Mouse (Mus musculus): Measurements from ENCODE around the gene Adamts3.

Gene Adamts3

DNA sequence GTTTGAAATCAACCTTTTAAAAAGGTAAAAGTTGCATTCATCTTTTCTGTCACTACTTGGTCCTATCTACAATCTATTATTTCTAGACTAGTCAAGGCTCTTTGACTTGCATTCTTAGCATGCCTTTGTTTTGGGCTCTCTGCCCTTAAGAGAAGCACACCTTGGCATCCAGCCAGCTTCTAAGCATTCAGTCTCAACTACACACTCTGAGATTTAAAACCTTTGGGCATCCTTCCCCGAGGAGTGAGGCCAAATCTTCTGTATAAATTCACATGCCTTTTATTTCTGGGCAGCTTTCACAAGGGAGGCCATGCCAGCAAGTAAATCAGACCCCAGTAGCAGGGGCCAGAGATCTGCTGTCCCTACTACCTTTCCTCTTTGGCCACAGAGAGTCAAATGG is 178.9 kb downstream of the Adamts3 start:
- DNase-seq, result peak; percentile 30

DNA sequence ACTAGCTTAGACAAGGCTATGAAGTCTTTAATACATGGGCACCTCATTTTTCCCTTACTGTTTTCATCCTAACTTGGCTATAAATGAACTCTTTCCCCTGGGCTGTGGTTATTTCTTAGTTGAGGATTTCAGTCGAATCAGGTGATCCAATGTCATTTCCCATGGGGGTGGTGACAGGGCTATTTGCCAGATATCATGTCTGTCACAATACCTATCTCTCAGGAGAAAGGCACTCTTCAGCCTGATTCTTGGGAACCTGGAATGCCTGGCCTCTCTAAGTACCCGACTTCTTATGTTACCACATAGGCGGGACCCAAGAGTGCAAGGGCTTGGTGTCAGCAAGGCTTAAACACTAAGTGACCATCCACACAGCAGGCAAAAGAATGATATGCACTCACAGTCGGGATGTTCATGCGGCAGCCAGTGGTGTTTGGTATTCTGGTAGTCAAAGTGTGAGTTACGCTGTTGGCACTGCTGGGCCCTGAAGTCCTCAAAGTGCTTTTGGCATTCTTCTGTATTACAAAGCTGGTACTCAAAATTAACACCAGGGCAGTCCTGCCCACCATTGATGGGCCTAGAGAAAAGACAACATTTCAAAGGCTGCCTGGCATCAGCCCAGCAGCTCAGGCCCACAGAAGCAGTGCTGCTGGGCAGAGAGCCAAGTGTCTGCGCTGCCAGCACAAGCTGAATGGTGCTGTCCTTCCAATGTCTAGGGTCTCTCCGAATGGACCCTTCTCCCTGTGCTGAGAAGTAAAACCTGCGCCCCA is 181.7 kb downstream of the Adamts3 start:
- DNase-seq, result peak; percentile 72

GRCm38 (mm10) chr5:89687826-89688225 is 195.3 kb downstream of the Adamts3 start:
- no peak for DNase-seq

GRCm38 (mm10) chr5:89679871-89680536 is 203.1 kb downstream of the Adamts3 start:
- peak; percentile 27 for DNase-seq

GRCm38 (mm10) chr5:89678148-89678547 is 205.0 kb downstream of the Adamts3 start:
- DNase-seq, result no peak

DNA sequence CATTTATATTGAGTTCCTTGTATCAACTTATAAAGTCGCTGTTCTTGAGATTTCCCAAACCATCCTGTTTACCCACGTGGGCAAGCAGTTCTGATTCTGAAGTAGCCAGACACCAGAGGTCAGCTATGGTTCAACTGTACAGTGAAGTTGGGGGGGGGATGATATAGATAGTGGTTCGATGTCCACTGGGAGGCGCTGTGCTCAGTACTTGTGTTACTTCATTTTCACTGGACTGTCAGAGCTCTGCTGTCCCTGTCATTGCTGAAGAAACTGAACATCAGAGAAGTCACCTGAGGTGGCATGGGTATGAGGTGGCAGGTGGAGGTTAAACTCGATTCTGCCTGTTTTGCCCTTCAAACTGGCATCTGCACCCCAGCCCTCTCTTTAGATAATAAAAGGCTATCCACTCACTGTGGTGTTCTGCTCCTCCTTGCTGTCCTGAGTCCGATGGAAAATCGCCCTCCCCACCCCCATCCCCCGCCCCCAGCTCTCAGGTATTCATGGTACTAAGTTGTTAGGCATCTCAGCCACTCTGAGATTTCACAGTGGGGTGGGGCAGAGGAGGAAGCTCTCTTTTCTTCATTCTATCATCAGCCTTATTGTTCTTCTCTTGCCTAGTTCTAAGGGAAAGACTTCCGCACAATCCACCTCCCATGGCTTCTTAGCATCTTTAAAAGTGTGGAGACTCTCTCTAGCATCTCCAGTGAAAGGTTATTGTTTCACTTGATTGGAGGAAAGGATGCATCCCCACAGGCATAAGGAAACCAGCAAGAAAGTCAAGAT is 208.9 kb downstream of the Adamts3 start:
- DNase-seq, result no peak

- DNase-seq, result no peak
Measured at GRCm38 (mm10) chr5:89672950-89673349, 210.2 kb downstream of the Adamts3 start.

DNA sequence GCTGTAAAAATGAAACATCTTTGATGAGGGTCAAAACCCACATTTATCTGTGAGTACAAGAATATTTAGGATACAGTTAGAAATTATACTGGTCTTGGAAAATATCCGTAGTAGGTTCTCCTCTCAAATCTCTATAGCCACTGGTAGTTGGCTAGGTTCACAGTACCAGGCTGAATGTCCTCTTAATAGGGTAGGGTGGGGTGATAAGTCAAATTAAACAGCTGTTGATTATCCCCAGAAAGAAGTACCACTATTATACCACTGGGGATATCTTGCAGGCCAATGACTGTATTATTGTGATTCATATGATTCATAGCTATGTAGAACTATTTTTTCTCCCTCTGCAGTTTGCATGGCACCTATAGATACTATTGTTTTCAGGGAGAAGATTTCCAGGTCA is 228.8 kb downstream of the Adamts3 start:
- no peak for DNase-seq

- DNase-seq, result no peak
Measured at GRCm38 (mm10) chr5:89653862-89654261, 229.3 kb downstream of the Adamts3 start.

- DNase-seq, result no peak
Measured at GRCm38 (mm10) chr5:89646940-89647339, 236.2 kb downstream of the Adamts3 start.

GRCm38 (mm10) chr5:89635434-89635833 is 247.7 kb downstream of the Adamts3 start:
- DNase-seq, result no peak

GRCm38 (mm10) chr5:89631599-89631998 is 251.5 kb downstream of the Adamts3 start:
- DNase-seq, result peak; percentile 59
